Mouse (Mus musculus): Measurements from ENCODE around the gene Zbtb32. TPM values are rescaled to one million over a fixed set of nuclear protein-coding genes. Genes with fewer than 3 reads are reported as not detected.

Zbtb32 gene
- polyA plus RNA-seq, 1 experiment from 2014 or later, result not detected

- Histone ChIP-seq H3K9ac (ENCODE audit: low read length) (peak overlapping the region; percentile 91), H3K9me3 (ENCODE audit: control insufficient read depth, low read length) (no peaks in the 10 kb centered on the region), H3K27ac (ENCODE audit: low read depth, low read length) (peak overlapping the region; percentile 84), H3K4me2 (ENCODE audit: low read depth) (peak overlapping the region; percentile 90), H3K36me3 (ENCODE audit: control insufficient read depth, insufficient read depth, low read length) (peaks cover 20% of the 10 kb centered on the region), H3K4me3 (ENCODE audit: low read depth, low read length) (peak overlapping the region; percentile 73), H3K27me3 (ENCODE audit: control insufficient read depth, insufficient read depth, low read length) (no peaks in the 10 kb centered on the region), H3K4me1 (ENCODE audit: control insufficient read depth, insufficient read depth, low read length) (peaks cover 13% of the 10 kb centered on the region)
- under 1% methylated on average over 44 of the region's 67 CpGs for WGBS
- ATAC-seq (ENCODE audit: insufficient read depth, low FRiP score, low TSS enrichment) (peak; percentile 22), DNase-seq (ENCODE audit: low spot score) (peak; percentile 43)
Measured at GRCm38 (mm10) chr7:30587842-30588667, 10.7 kb downstream of the Zbtb32 start.

GRCm38 (mm10) chr7:30586455-30587020, 12.2 kb downstream of the Zbtb32 start:
- H3K4me2 ChIP-seq (ENCODE audit: low read depth), result peak overlapping the region; percentile 90; the same call in 1 of the 2 replicates

DNA sequence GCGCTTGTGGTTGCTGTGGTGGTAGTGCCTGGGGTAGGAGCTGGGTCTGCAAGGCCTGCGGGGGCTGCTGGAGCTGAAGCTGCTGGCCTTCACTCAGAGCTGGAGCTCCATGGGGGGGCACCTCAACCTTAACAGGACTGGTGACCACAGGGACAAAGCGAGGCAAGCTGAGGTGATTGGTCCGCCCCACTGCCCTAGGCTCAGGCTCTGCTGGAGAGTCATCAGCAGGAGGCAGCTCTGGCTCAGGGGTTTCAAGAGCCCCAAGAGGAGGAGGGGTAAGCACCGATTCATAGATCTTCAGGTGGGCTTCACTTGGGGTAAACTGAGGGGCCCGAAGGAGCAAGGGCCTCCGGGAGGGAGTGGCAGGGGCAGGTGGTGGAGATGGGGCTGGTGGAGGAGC, 13.5 kb downstream of the Zbtb32 start:
- H3K27me3 ChIP-seq (ENCODE audit: control insufficient read depth, insufficient read depth, low read length), result no peaks in the 10 kb centered on the region
- 98% methylated on average over 7 of the region's 7 CpGs for WGBS
- H3K4me2 ChIP-seq (ENCODE audit: low read depth), result no peak overlapping the region
- peaks cover 13% of the 10 kb centered on the region for H3K4me1 ChIP-seq (ENCODE audit: control insufficient read depth, insufficient read depth, low read length)
- peaks cover 40% of the 10 kb centered on the region for H3K36me3 ChIP-seq (ENCODE audit: control insufficient read depth, insufficient read depth, low read length)
- no peak overlapping the region for H3K9ac ChIP-seq (ENCODE audit: low read length)
- no peak overlapping the region for H3K4me3 ChIP-seq (ENCODE audit: low read depth, low read length)
- DNase-seq (ENCODE audit: low spot score) (no peak), ATAC-seq (ENCODE audit: insufficient read depth, low FRiP score, low TSS enrichment) (no peak)
- H3K9me3 ChIP-seq (ENCODE audit: control insufficient read depth, low read length), result no peaks in the 10 kb centered on the region
- H3K27ac ChIP-seq (ENCODE audit: low read depth, low read length), result no peak overlapping the region

More at GRCm38 (mm10) chr7:30586455-30587020, 12.2 kb downstream of the Zbtb32 start:
- no peak for DNase-seq (ENCODE audit: low spot score)
- no peak overlapping the region for H3K27ac ChIP-seq (ENCODE audit: low read depth, low read length)
- ATAC-seq (ENCODE audit: insufficient read depth, low FRiP score, low TSS enrichment), result no peak
- H3K4me1 ChIP-seq (ENCODE audit: control insufficient read depth, insufficient read depth, low read length), result peaks cover 13% of the 10 kb centered on the region
- no peak overlapping the region for H3K9ac ChIP-seq (ENCODE audit: low read length)
- H3K27me3 ChIP-seq (ENCODE audit: control insufficient read depth, insufficient read depth, low read length), result no peaks in the 10 kb centered on the region
- peak overlapping the region; percentile 73; the same call in 1 of the 2 replicates for H3K4me3 ChIP-seq (ENCODE audit: low read depth, low read length)
- H3K9me3 ChIP-seq (ENCODE audit: control insufficient read depth, low read length), result no peaks in the 10 kb centered on the region
- peaks cover 33% of the 10 kb centered on the region for H3K36me3 ChIP-seq (ENCODE audit: control insufficient read depth, insufficient read depth, low read length)
- WGBS, result 93% methylated on average over 28 of the region's 28 CpGs

- 95% methylated on average over 10 of the region's 10 CpGs for WGBS
- DNase-seq (ENCODE audit: low spot score) (no peak), ATAC-seq (ENCODE audit: insufficient read depth, low FRiP score, low TSS enrichment) (no peak)
- Histone ChIP-seq H3K27ac (ENCODE audit: low read depth, low read length) (no peak overlapping the region), H3K27me3 (ENCODE audit: control insufficient read depth, insufficient read depth, low read length) (no peaks in the 10 kb centered on the region), H3K9me3 (ENCODE audit: control insufficient read depth, low read length) (no peaks in the 10 kb centered on the region), H3K4me2 (ENCODE audit: low read depth) (no peak overlapping the region), H3K4me3 (ENCODE audit: low read depth, low read length) (no peak overlapping the region), H3K9ac (ENCODE audit: low read length) (no peak overlapping the region; the same call in 1 of the 2 replicates), H3K4me1 (ENCODE audit: control insufficient read depth, insufficient read depth, low read length) (peaks cover 10% of the 10 kb centered on the region), H3K36me3 (ENCODE audit: control insufficient read depth, insufficient read depth, low read length) (peaks cover 47% of the 10 kb centered on the region)
Measured at GRCm38 (mm10) chr7:30584339-30584738, 14.4 kb downstream of the Zbtb32 start.

GRCm38 (mm10) chr7:30581547-30581946, 17.2 kb downstream of the Zbtb32 start:
- no peak for ATAC-seq (ENCODE audit: insufficient read depth, low FRiP score, low TSS enrichment)
- peaks cover 66% of the 10 kb centered on the region for H3K36me3 ChIP-seq (ENCODE audit: control insufficient read depth, insufficient read depth, low read length)
- 95% methylated on average over 16 of the region's 16 CpGs for WGBS

DNA sequence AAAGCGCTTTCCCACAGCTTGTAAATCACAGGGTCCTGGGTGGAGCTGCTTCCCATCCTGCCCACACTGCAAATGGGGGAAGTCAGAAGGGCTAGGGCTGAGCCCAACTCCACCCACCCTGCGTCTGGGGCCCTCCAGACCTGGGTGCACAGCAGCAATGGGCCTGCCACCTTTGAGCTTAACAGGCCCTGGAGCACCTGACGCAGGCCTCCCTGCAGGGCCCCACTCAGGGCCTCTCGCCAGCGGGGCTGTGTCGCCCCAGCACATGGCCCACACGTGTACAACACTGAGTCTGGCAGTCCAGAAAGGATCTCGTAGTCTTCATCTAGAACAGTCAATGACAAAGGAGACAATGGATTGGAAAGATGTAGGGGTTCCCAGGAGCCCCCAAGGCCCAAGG, 18.8 kb downstream of the Zbtb32 start:
- peaks cover 68% of the 10 kb centered on the region for H3K36me3 ChIP-seq (ENCODE audit: control insufficient read depth, insufficient read depth, low read length)
- no peak overlapping the region for H3K27ac ChIP-seq (ENCODE audit: low read depth, low read length)
- H3K27me3 ChIP-seq (ENCODE audit: control insufficient read depth, insufficient read depth, low read length), result no peaks in the 10 kb centered on the region
- no peaks in the 10 kb centered on the region for H3K4me1 ChIP-seq (ENCODE audit: control insufficient read depth, insufficient read depth, low read length)
- H3K9me3 ChIP-seq (ENCODE audit: control insufficient read depth, low read length), result no peaks in the 10 kb centered on the region
- no peak overlapping the region for H3K4me2 ChIP-seq (ENCODE audit: low read depth)
- DNase-seq (ENCODE audit: low spot score) (no peak), ATAC-seq (ENCODE audit: insufficient read depth, low FRiP score, low TSS enrichment) (no peak)
- no peak overlapping the region for H3K9ac ChIP-seq (ENCODE audit: low read length)
- H3K4me3 ChIP-seq (ENCODE audit: low read depth, low read length), result no peak overlapping the region
- 91% methylated on average over 8 of the region's 8 CpGs for WGBS

More at GRCm38 (mm10) chr7:30581547-30581946, 17.2 kb downstream of the Zbtb32 start:
- H3K9me3 ChIP-seq (ENCODE audit: control insufficient read depth, low read length), result no peaks in the 10 kb centered on the region
- H3K4me3 ChIP-seq (ENCODE audit: low read depth, low read length), result no peak overlapping the region
- no peak overlapping the region for H3K4me2 ChIP-seq (ENCODE audit: low read depth)
- no peak overlapping the region for H3K27ac ChIP-seq (ENCODE audit: low read depth, low read length)
- H3K9ac ChIP-seq (ENCODE audit: low read length), result no peak overlapping the region
- H3K27me3 ChIP-seq (ENCODE audit: control insufficient read depth, insufficient read depth, low read length), result no peaks in the 10 kb centered on the region
- DNase-seq (ENCODE audit: low spot score), result no peak
- H3K4me1 ChIP-seq (ENCODE audit: control insufficient read depth, insufficient read depth, low read length), result no peaks in the 10 kb centered on the region

GRCm38 (mm10) chr7:30572969-30573368, 25.7 kb downstream of the Zbtb32 start:
- Histone ChIP-seq H3K4me3 (ENCODE audit: low read depth, low read length) (no peak overlapping the region), H3K9me3 (ENCODE audit: control insufficient read depth, low read length) (no peaks in the 10 kb centered on the region), H3K27me3 (ENCODE audit: control insufficient read depth, insufficient read depth, low read length) (no peaks in the 10 kb centered on the region), H3K27ac (ENCODE audit: low read depth, low read length) (no peak overlapping the region), H3K4me2 (ENCODE audit: low read depth) (no peak overlapping the region), H3K9ac (ENCODE audit: low read length) (no peak overlapping the region), H3K36me3 (ENCODE audit: control insufficient read depth, insufficient read depth, low read length) (peaks cover 53% of the 10 kb centered on the region), H3K4me1 (ENCODE audit: control insufficient read depth, insufficient read depth, low read length) (no peaks in the 10 kb centered on the region)
- ATAC-seq (ENCODE audit: insufficient read depth, low FRiP score, low TSS enrichment) (no peak), DNase-seq (ENCODE audit: low spot score) (no peak)
- WGBS, result 96% methylated on average over 2 of the region's 2 CpGs

GRCm38 (mm10) chr7:30572389-30572788, 26.3 kb downstream of the Zbtb32 start:
- H3K27ac ChIP-seq (ENCODE audit: low read depth, low read length), result no peak overlapping the region
- H3K9me3 ChIP-seq (ENCODE audit: control insufficient read depth, low read length), result no peaks in the 10 kb centered on the region
- no peaks in the 10 kb centered on the region for H3K4me1 ChIP-seq (ENCODE audit: control insufficient read depth, insufficient read depth, low read length)
- no peak overlapping the region for H3K4me3 ChIP-seq (ENCODE audit: low read depth, low read length)
- ATAC-seq (ENCODE audit: insufficient read depth, low FRiP score, low TSS enrichment) (no peak), DNase-seq (ENCODE audit: low spot score) (no peak)
- 89% methylated on average over 5 of the region's 5 CpGs for WGBS
- no peak overlapping the region for H3K4me2 ChIP-seq (ENCODE audit: low read depth)
- H3K27me3 ChIP-seq (ENCODE audit: control insufficient read depth, insufficient read depth, low read length), result no peaks in the 10 kb centered on the region
- H3K9ac ChIP-seq (ENCODE audit: low read length), result no peak overlapping the region
- H3K36me3 ChIP-seq (ENCODE audit: control insufficient read depth, insufficient read depth, low read length), result peaks cover 48% of the 10 kb centered on the region

All from neural tube, embryonic 11.5 days (tissue).